Mouse (Mus musculus): ENCODE measurements around the gene Cldn14. TPM values are rescaled to one million over a fixed set of nuclear protein-coding genes. Genes with fewer than 3 reads are reported as not detected.
"Not testable (repeated sequence)": the region's sequence is repeated elsewhere in the genome, so short reads cannot be mapped to it uniquely, and the experiment has no call there.

Gene Cldn14
- polyA plus RNA-seq, 1 experiment from 2014 or later, result not detected

DNA sequence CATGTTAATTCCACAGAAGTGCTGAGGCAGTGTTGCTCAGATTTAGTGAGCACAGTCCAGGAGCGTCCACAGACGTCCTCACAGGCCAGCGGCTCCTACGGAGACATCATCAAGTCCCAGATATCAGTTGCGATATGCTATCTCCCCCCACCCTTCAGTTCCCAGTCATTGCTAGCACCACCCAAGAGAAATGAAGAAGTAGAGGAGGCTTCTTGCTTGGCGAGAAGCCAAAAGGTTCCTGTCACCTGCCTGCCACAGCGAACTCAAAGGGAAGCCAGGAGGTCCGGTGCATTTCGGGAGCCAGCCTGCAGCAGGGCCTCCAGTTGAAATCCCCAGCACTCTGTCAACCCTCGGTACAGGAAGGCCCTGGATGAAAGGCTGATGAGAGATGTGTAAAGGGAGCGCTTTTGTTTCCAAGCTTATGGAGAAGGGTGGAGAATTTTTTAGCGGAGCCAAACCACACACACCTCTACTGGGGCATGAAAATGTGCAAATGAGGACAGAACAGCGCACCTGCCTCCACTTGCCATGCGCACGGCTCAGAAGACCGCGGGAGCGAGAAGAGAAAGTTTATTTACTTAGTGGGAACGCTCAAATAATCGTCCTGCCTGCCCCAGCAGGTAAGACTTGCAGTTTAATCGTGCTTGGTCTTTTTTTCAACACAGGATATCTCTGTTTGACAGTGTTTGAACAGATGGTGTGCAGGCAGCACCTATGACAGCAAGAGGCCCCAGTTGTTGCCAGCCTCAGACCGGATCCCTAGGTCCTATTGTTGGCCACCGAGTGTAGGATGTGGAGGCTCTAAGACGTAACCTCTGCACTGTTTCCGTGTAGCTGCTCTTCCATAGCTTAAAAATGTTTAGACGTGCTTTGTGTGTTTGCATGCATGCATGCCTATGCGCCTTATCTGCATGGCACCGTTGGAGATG is 15.0 kb upstream of the Cldn14 start:
- Histone ChIP-seq H3K4me1 (no peaks in the 10 kb centered on the region), H3K36me3 (replicated peaks) (no peaks in the 10 kb centered on the region), H3K9me3 (no peaks in the 10 kb centered on the region), H3K4me2 (no peak overlapping the region), H3K27me3 (replicated peaks) (no peaks in the 10 kb centered on the region), H3K27ac (no peak overlapping the region), H3K4me3 (no peak overlapping the region), H3K9ac (no peak overlapping the region)
- WGBS, result 81% methylated on average over 28 of the region's 28 CpGs
- no peak for ATAC-seq (replicated peaks)

DNA sequence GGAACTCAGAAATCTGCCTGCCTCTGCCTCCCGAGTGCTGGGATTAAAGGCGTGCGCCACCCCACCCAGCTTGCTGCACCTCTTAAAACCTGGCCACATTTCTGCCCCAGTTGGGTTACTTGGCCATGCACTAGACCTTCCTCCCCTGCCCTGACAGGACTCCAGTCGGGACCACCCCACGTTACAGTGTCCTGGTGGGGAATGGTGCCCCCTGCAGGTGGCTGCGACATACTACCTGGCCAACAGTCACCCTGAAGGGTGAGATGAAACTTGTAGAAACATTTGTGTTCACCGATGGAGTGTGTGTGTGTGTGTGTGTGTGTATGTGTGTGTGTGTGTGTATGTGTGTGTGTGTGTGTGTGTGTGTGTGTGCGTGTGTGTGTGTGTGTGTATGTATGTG is 11.1 kb upstream of the Cldn14 start:
- not testable (repeated sequence) for H3K9me3 ChIP-seq; H3K4me2 ChIP-seq; H3K4me1 ChIP-seq; H3K27me3 ChIP-seq (replicated peaks); H3K36me3 ChIP-seq (replicated peaks); H3K4me3 ChIP-seq; H3K27ac ChIP-seq; H3K9ac ChIP-seq; ATAC-seq (replicated peaks)
- WGBS, result 64% methylated on average over 8 of the region's 8 CpGs

DNA sequence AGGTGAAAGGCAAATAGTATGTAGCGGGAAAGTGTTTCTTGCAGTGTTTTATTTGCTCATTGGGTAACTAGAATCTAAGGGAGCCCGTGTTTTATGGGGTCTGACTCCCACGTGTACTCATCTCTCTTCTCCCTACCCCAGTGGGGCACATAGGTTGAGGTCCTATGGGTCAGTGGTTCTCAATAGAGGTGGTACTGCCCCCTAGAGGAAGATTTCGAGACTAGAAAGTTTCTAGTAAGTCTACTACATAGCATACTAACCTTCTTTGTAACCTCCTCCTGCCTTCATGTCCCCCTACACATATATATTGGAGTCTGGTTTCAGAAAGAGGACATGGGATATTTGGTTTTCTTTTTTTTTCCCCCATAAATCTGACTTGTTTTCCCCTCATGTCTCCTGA is 9.3 kb upstream of the Cldn14 start:
- Histone ChIP-seq H3K4me1 (no peaks in the 10 kb centered on the region), H3K4me3 (no peak overlapping the region), H3K9ac (no peak overlapping the region), H3K9me3 (no peaks in the 10 kb centered on the region), H3K27ac (no peak overlapping the region), H3K4me2 (no peak overlapping the region), H3K36me3 (replicated peaks) (no peaks in the 10 kb centered on the region), H3K27me3 (replicated peaks) (no peaks in the 10 kb centered on the region)
- ATAC-seq (replicated peaks), result no peak
- 75% methylated on average over 4 of the region's 4 CpGs for WGBS

DNA sequence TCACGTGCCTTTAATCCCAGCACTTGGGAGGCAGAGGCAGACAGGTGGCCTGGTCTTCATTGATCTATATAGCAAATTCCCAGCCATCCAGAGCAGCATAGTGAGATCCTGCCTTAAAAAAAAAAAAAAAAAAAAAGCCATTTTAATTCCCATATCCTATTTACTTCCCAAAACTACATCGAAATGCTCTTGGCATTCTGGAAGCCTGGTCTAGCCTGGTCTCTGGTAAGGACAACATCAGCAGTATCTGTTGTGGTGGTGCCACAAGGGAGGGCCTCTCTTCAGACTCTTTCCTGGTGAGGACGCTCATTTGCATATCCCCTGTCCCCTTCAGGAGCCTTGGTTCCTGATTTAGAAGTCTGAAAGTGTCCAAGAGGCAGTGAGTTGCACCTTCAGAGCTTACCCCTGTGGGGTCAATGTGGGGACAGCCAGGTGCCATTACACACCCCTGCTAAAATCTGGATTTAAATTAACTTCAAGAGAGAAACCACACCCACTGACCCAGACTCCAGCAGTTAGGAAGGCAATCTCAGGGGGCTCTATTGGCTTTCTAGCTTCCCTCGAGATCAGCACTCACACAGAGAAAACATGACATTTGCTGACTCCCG is 6.0 kb upstream of the Cldn14 start:
- H3K27me3 ChIP-seq (replicated peaks), result no peaks in the 10 kb centered on the region
- H3K36me3 ChIP-seq (replicated peaks), result no peaks in the 10 kb centered on the region
- no peaks in the 10 kb centered on the region for H3K9me3 ChIP-seq
- no peak overlapping the region for H3K9ac ChIP-seq
- no peaks in the 10 kb centered on the region for H3K4me1 ChIP-seq
- no peak overlapping the region for H3K4me3 ChIP-seq
- H3K27ac ChIP-seq, result no peak overlapping the region
- H3K4me2 ChIP-seq, result no peak overlapping the region
- ATAC-seq (replicated peaks), result no peak
- WGBS, result 79% methylated on average over 5 of the region's 5 CpGs

DNA sequence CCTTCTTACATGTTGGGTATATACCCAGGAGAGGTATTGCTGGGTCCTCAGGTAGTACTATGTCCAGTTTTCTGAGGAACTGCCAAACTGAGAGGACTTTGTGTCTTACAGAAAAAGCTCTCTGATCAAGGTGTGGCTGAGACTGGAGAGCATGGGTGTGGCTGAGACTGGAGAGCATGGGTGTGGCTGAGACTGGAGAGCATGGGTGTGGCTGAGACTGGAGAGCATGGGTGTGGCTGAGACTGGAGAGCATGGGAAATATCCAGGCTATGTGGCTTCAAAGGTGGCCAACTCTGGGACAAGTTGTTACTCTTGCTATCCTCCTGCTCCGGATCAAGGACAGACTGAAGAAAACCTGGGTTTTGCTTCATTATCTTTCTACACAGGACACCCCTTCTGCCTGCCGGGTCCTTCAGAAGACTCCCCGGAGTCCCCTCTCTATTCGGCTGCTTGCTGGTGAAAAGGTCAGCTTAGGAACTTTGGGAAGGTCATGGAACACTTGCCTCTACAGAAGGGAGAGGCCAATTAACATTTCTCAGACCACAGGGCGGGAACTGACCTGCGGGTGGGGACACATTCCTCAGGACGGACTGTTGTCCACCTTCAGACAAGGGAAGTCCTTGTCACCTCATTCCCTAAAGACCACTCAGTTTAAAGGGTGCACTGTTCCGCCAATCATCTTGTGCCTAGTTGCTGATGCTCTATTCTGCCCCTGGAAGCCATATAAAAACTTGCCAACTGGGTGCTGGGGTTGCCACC is 4.9 kb upstream of the Cldn14 start:
- not testable (repeated sequence) for H3K4me3 ChIP-seq; H3K27me3 ChIP-seq (replicated peaks); H3K36me3 ChIP-seq (replicated peaks); H3K27ac ChIP-seq; H3K9ac ChIP-seq; ATAC-seq (replicated peaks); H3K4me1 ChIP-seq; H3K9me3 ChIP-seq; H3K4me2 ChIP-seq
- 80% methylated on average over 8 of the region's 8 CpGs for WGBS

DNA sequence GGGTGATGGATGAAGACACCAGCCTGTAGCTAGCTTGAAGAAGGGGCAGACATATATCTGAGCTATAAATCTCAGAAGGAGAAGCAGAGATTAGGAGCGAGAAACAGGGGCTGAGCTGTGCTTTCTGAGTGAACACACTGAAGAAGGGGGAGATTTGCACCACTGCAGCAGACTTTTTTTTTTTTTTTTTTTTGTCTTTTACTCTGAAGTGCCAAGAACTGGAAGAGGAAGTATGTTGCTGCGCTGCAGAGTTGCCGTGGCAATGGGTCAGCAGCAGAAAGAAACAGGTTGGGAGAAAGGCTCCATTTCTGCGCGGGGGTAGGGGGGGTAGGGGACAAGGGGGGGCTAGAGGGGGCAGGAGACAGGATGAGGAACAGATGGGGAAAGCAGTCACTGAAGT is 2.6 kb upstream of the Cldn14 start:
- H3K4me1 ChIP-seq, result peaks cover 5% of the 10 kb centered on the region
- no peaks in the 10 kb centered on the region for H3K36me3 ChIP-seq (replicated peaks)
- no peak overlapping the region for H3K4me2 ChIP-seq
- H3K4me3 ChIP-seq, result no peak overlapping the region
- no peak for ATAC-seq (replicated peaks)
- no peaks in the 10 kb centered on the region for H3K27me3 ChIP-seq (replicated peaks)
- no peaks in the 10 kb centered on the region for H3K9me3 ChIP-seq
- no peak overlapping the region for H3K9ac ChIP-seq
- no peak overlapping the region for H3K27ac ChIP-seq
- 32% methylated on average over 5 of the region's 5 CpGs for WGBS

DNA sequence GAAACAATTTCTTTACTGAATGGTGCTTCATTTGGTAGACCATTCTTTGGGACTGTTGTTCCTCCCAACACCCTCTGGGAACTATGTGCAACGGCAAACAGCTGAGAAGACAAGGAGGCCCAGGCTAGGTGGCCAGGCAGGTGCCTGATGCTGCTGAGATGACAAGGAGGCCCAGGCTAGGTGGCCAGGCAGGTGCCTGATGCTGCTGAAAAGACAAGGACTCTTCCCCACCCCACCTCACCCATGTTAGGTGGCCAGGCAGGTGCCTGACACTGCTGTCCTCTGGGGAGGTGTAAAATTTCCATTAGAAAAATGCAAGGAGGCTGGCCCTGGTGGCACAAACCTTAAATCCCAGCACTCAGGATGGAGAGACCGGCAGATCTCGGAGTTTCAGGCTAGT is 2.0 kb upstream of the Cldn14 start:
- Histone ChIP-seq H3K9me3 (no peaks in the 10 kb centered on the region), H3K4me3 (no peak overlapping the region), H3K4me2 (no peak overlapping the region), H3K27ac (no peak overlapping the region), H3K4me1 (peaks cover 5% of the 10 kb centered on the region), H3K27me3 (replicated peaks) (no peaks in the 10 kb centered on the region), H3K36me3 (replicated peaks) (no peaks in the 10 kb centered on the region), H3K9ac (no peak overlapping the region)
- ATAC-seq (replicated peaks), result no peak
- 85% methylated on average over 3 of the region's 3 CpGs for whole genome bisulfite sequencing

DNA sequence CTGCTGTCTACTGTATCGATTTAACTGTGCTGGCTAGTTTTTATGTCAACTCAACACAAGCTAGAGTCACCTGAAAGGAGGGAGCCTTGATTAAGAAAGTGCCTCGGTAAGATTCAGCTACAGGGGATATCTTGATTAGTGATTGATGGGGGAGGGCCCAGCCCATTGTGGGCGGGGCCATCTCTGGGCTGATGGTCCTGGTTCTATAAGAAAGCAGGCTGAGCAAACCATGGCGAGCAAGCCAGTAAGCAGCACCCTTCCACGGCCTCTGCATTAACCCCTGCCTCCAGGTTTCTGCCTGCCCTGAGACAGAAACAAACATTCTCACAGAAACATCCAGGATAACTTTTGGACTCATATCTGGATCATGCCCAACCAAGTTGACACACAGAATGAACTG is 1.5 kb upstream of the Cldn14 start:
- no peak overlapping the region for H3K27ac ChIP-seq
- H3K4me1 ChIP-seq, result peaks cover 5% of the 10 kb centered on the region
- H3K9ac ChIP-seq, result no peak overlapping the region
- no peaks in the 10 kb centered on the region for H3K9me3 ChIP-seq
- 90% methylated on average over 5 of the region's 5 CpGs for WGBS
- no peak overlapping the region for H3K4me2 ChIP-seq
- no peaks in the 10 kb centered on the region for H3K27me3 ChIP-seq (replicated peaks)
- ATAC-seq (replicated peaks), result no peak
- H3K36me3 ChIP-seq (replicated peaks), result no peaks in the 10 kb centered on the region
- H3K4me3 ChIP-seq, result no peak overlapping the region

DNA sequence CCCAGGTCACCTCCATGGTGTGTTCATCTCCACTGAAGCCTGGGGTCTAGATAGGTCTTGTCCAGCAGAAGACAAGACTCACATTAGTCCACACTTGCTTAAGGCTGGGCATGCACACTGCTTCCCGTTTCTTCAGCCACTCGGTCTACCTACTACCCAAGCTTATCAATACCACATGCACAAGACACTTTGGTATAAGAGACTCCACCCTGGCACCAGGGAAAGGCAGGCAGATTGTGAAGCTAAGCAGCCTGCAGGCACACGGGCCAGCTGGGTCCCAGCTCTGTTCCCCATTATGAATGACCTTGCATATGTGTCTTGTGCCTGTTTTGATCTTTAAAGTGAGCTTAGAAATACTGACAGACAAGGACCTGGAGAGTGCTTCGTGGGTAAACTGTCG is 719 bp upstream of the Cldn14 start:
- no peaks in the 10 kb centered on the region for H3K36me3 ChIP-seq (replicated peaks)
- H3K4me1 ChIP-seq, result peaks cover 5% of the 10 kb centered on the region
- H3K9me3 ChIP-seq, result no peaks in the 10 kb centered on the region
- H3K27ac ChIP-seq, result no peak overlapping the region
- H3K9ac ChIP-seq, result no peak overlapping the region
- H3K27me3 ChIP-seq (replicated peaks), result no peaks in the 10 kb centered on the region
- ATAC-seq (replicated peaks), result no peak
- H3K4me3 ChIP-seq, result no peak overlapping the region
- no peak overlapping the region for H3K4me2 ChIP-seq
- WGBS, result 75% methylated on average over 5 of the region's 5 CpGs

DNA sequence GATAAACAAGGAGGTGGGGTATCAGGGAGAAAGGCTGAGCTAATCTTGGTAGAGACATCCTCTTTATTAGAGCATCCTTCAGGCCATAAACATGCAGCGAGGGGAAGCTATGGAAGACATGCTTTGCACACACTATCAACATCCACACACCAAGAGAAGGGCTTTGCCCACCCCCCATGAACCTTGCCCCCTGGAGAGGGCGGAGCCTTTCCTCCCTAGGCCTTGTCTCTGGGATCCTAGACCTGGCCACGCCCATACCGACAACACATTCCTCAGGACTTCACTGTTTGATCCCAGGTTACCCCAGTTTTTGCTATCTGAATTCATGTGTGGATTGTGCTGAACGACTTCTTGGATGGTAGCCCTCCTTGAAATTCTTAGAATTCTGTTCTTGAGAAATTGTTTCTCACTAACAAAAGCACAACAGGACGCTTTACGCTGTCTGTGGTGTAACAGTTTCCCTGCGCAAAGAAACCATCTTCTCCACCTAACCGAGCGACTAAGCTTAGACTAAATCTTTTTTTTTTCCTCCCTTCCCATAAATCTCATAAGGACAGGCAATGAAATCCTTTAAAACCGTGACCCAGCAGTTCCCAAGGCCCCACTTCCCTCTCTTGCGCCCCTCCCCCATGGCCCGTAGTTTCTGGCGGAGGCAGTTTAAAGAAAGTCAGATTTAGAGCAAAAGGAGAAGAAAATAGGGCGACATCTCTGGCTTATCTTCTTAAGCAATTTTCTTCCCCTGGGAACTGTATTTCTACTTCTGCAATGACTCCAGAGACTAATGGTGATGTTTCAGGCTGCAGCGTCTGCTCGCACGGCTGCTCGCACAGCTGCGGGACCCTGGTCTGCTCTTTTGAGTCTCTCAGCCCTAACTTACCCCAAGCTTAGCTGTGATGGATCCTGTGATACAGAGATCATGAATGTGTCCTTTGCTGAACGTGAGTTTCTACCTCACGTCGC is 1.7 kb downstream of the Cldn14 start:
- H3K27me3 ChIP-seq (replicated peaks), result no peaks in the 10 kb centered on the region
- no peak overlapping the region for H3K27ac ChIP-seq
- peaks cover 5% of the 10 kb centered on the region for H3K4me1 ChIP-seq
- ATAC-seq (replicated peaks), result no peak
- H3K9me3 ChIP-seq, result no peaks in the 10 kb centered on the region
- H3K4me3 ChIP-seq, result no peak overlapping the region
- no peak overlapping the region for H3K4me2 ChIP-seq
- no peak overlapping the region for H3K9ac ChIP-seq
- no peaks in the 10 kb centered on the region for H3K36me3 ChIP-seq (replicated peaks)
- 40% methylated on average over 23 of the region's 23 CpGs for WGBS

DNA sequence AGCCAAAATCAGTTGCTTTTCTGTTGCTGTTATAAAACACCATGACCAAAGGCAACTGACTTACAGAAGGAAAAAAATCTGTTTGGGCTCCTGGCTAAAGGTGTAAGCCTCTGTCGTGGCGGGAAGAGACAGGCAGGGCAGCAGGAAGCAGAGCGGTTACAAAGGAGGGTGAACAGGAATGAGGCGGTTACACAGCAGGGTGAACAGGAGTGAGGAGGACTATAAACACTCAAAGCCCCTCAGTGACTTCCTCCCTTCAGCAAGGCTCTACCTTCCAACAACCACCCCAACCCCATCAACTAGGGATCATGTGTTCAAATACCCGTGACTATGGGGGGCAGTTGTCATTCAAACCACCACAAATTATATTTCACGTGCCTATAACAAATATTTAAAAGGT is 5.2 kb downstream of the Cldn14 start:
- no peak for ATAC-seq (replicated peaks)
- H3K4me2 ChIP-seq, result no peak overlapping the region
- H3K9ac ChIP-seq, result no peak overlapping the region
- peaks cover 5% of the 10 kb centered on the region for H3K4me1 ChIP-seq
- H3K4me3 ChIP-seq, result no peak overlapping the region
- H3K27ac ChIP-seq, result no peak overlapping the region
- WGBS, result 80% methylated on average over 6 of the region's 6 CpGs
- H3K36me3 ChIP-seq (replicated peaks), result no peaks in the 10 kb centered on the region
- no peaks in the 10 kb centered on the region for H3K9me3 ChIP-seq
- H3K27me3 ChIP-seq (replicated peaks), result no peaks in the 10 kb centered on the region

DNA sequence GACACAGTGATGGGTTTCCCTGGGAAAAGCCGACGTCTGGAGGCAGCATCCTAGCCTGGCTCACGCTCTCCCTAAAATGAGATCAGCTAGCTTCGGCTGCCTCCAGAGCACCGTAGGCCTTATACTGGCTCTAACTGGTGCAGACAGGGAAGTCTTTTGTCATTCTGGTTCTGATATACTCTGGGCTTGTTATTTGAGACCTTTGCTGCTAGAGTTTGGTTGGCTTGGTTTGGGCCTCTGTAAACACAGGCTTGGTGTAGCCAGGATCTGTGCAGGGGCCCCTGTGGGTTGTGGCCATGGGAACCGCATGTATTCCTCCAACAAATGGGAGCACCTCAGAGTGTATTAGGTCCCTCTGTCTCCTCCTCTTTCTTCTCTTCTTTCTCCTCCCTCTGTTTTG is 7.3 kb downstream of the Cldn14 start:
- no peak overlapping the region for H3K9ac ChIP-seq
- no peak overlapping the region for H3K27ac ChIP-seq
- H3K9me3 ChIP-seq, result no peaks in the 10 kb centered on the region
- WGBS, result 85% methylated on average over 6 of the region's 6 CpGs
- no peak for ATAC-seq (replicated peaks)
- no peak overlapping the region for H3K4me2 ChIP-seq
- no peaks in the 10 kb centered on the region for H3K4me1 ChIP-seq
- no peaks in the 10 kb centered on the region for H3K27me3 ChIP-seq (replicated peaks)
- no peaks in the 10 kb centered on the region for H3K36me3 ChIP-seq (replicated peaks)
- no peak overlapping the region for H3K4me3 ChIP-seq
